Mouse (Mus musculus): Measurements from ENCODE around the gene Fam170b. TPM values are rescaled to one million over a fixed set of nuclear protein-coding genes. Genes with fewer than 3 reads are reported as not detected.

The Fam170b gene
- polyA plus RNA-seq, 1 experiment from 2014 or later = 0.17 TPM

GRCm38 (mm10) chr14:32861656-32862055 is 27.9 kb downstream of the Fam170b start:
- H3K4me3 ChIP-seq (ENCODE audit: low read depth, low read length) = no peak overlapping the region
- no peak overlapping the region for H3K9ac ChIP-seq
- DNase-seq (peak; percentile 56), ATAC-seq (ENCODE audit: insufficient read depth) (peak; percentile 39; the same call in 1 of the 2 replicates)
- WGBS = 39% methylated on average over 2 of the region's 2 CpGs
- H3K36me3 ChIP-seq (ENCODE audit: insufficient read depth) = peaks cover 5% of the 10 kb centered on the region; the same call in 1 of the 2 replicates
- peak overlapping the region; percentile 28 for H3K4me2 ChIP-seq
- H3K4me1 ChIP-seq (ENCODE audit: insufficient read depth) = peaks cover 33% of the 10 kb centered on the region
- no peaks in the 10 kb centered on the region for H3K9me3 ChIP-seq (ENCODE audit: low read depth, low read length)
- no peaks in the 10 kb centered on the region for H3K27me3 ChIP-seq (ENCODE audit: insufficient read depth, low read length)
- H3K27ac ChIP-seq (ENCODE audit: low read depth) = peak overlapping the region; percentile 85
- TF ChIP-seq CTCF (IDR thresholded peaks at IDR 0.05; ENCODE audit: low read depth) = 0 out of 2 replicates have a peak, but pooled peaks have one; percentile 7

- H3K4me2 ChIP-seq = no peak overlapping the region
- H3K36me3 ChIP-seq (ENCODE audit: insufficient read depth) = peaks cover 5% of the 10 kb centered on the region; the same call in 1 of the 2 replicates
- 38% methylated on average over 3 of the region's 3 CpGs for WGBS
- no peaks in the 10 kb centered on the region for H3K27me3 ChIP-seq (ENCODE audit: insufficient read depth, low read length)
- DNase-seq (peak; percentile 49), ATAC-seq (ENCODE audit: insufficient read depth) (no peak)
- TF ChIP-seq CTCF (IDR thresholded peaks at IDR 0.05; ENCODE audit: low read depth) = no peak
- peaks cover 17% of the 10 kb centered on the region for H3K4me1 ChIP-seq (ENCODE audit: insufficient read depth)
- no peak overlapping the region for H3K4me3 ChIP-seq (ENCODE audit: low read depth, low read length)
- peak overlapping the region; percentile 51; the same call in 1 of the 2 replicates for H3K27ac ChIP-seq (ENCODE audit: low read depth)
- H3K9ac ChIP-seq = no peak overlapping the region
- no peaks in the 10 kb centered on the region for H3K9me3 ChIP-seq (ENCODE audit: low read depth, low read length)
Observed at GRCm38 (mm10) chr14:32865331-32865730, 31.6 kb downstream of the Fam170b start.

- no peaks in the 10 kb centered on the region for H3K9me3 ChIP-seq (ENCODE audit: low read depth, low read length)
- no peak overlapping the region for H3K27ac ChIP-seq (ENCODE audit: low read depth)
- TF ChIP-seq CTCF (IDR thresholded peaks at IDR 0.05; ENCODE audit: low read depth) = no peak
- H3K4me3 ChIP-seq (ENCODE audit: low read depth, low read length) = no peak overlapping the region
- DNase-seq (no peak), ATAC-seq (ENCODE audit: insufficient read depth) (no peak)
- H3K27me3 ChIP-seq (ENCODE audit: insufficient read depth, low read length) = no peaks in the 10 kb centered on the region
- no peak overlapping the region for H3K4me2 ChIP-seq
- no peaks in the 10 kb centered on the region for H3K36me3 ChIP-seq (ENCODE audit: insufficient read depth)
- no peak overlapping the region for H3K9ac ChIP-seq
- no peaks in the 10 kb centered on the region; the same call in 1 of the 2 replicates for H3K4me1 ChIP-seq (ENCODE audit: insufficient read depth)
- WGBS = 73% methylated on average over 5 of the region's 5 CpGs
Observed at GRCm38 (mm10) chr14:32871963-32872362, 38.2 kb downstream of the Fam170b start.

- no peak overlapping the region for H3K9ac ChIP-seq
- ATAC-seq (ENCODE audit: insufficient read depth) (no peak), DNase-seq (peak; percentile 21)
- WGBS = 51% methylated on average over 6 of the region's 6 CpGs
- H3K4me1 ChIP-seq (ENCODE audit: insufficient read depth) = peaks cover 3% of the 10 kb centered on the region; the same call in 1 of the 2 replicates
- TF ChIP-seq CTCF (IDR thresholded peaks at IDR 0.05; ENCODE audit: low read depth) = no peak
- no peak overlapping the region for H3K4me3 ChIP-seq (ENCODE audit: low read depth, low read length)
- no peak overlapping the region for H3K27ac ChIP-seq (ENCODE audit: low read depth)
- no peak overlapping the region for H3K4me2 ChIP-seq
- no peaks in the 10 kb centered on the region for H3K36me3 ChIP-seq (ENCODE audit: insufficient read depth)
- H3K27me3 ChIP-seq (ENCODE audit: insufficient read depth, low read length) = no peaks in the 10 kb centered on the region
- H3K9me3 ChIP-seq (ENCODE audit: low read depth, low read length) = no peaks in the 10 kb centered on the region
Observed at GRCm38 (mm10) chr14:32877549-32877948, 43.8 kb downstream of the Fam170b start.

- H3K36me3 ChIP-seq (ENCODE audit: insufficient read depth) = no peaks in the 10 kb centered on the region
- H3K4me1 ChIP-seq (ENCODE audit: insufficient read depth) = peaks cover 3% of the 10 kb centered on the region; the same call in 1 of the 2 replicates
- ATAC-seq (ENCODE audit: insufficient read depth) (no peak), DNase-seq (no peak)
- no peaks in the 10 kb centered on the region for H3K9me3 ChIP-seq (ENCODE audit: low read depth, low read length)
- H3K4me2 ChIP-seq = no peak overlapping the region
- H3K27ac ChIP-seq (ENCODE audit: low read depth) = no peak overlapping the region
- no peaks in the 10 kb centered on the region for H3K27me3 ChIP-seq (ENCODE audit: insufficient read depth, low read length)
- WGBS = 78% methylated on average over 5 of the region's 5 CpGs
- TF ChIP-seq CTCF (IDR thresholded peaks at IDR 0.05; ENCODE audit: low read depth) = no peak
- no peak overlapping the region for H3K4me3 ChIP-seq (ENCODE audit: low read depth, low read length)
- no peak overlapping the region for H3K9ac ChIP-seq
Observed at GRCm38 (mm10) chr14:32880332-32880731, 46.6 kb downstream of the Fam170b start.

GRCm38 (mm10) chr14:32881693-32882092 is 47.9 kb downstream of the Fam170b start:
- H3K9me3 ChIP-seq (ENCODE audit: low read depth, low read length) = no peaks in the 10 kb centered on the region
- ATAC-seq (ENCODE audit: insufficient read depth) (peak; percentile 65; the same call in 1 of the 2 replicates), DNase-seq (peak; percentile 43)
- H3K4me3 ChIP-seq (ENCODE audit: low read depth, low read length) = no peak overlapping the region
- no peaks in the 10 kb centered on the region for H3K36me3 ChIP-seq (ENCODE audit: insufficient read depth)
- no peak overlapping the region for H3K4me2 ChIP-seq
- H3K9ac ChIP-seq = no peak overlapping the region
- TF ChIP-seq CTCF (IDR thresholded peaks at IDR 0.05; ENCODE audit: low read depth) = no peak
- H3K27ac ChIP-seq (ENCODE audit: low read depth) = no peak overlapping the region; the same call in 1 of the 2 replicates
- no peaks in the 10 kb centered on the region for H3K27me3 ChIP-seq (ENCODE audit: insufficient read depth, low read length)
- H3K4me1 ChIP-seq (ENCODE audit: insufficient read depth) = peaks cover 3% of the 10 kb centered on the region; the same call in 1 of the 2 replicates
- WGBS = 39% methylated on average over 1 of the region's 1 CpGs

Other genes with a start within 250 kb of the Fam170b start
- gene Prrxl1, start 234.6 kb upstream of the Fam170b start, polyA plus RNA-seq (2014; fragmentation: Nextera tagmentation; extraction: Ambion mirVana) = 0.20 TPM in 1 of 2 replicates, not detected in the other
- gene 3425401B19Rik, start 148.7 kb upstream of the Fam170b start, polyA plus RNA-seq (2014; fragmentation: Nextera tagmentation; extraction: Ambion mirVana) = 0.18 and 0.22 TPM in 2 replicates
- gene Tmem273, start 48.0 kb upstream of the Fam170b start, polyA plus RNA-seq (2014; fragmentation: Nextera tagmentation; extraction: Ambion mirVana) = 1.1 and 1.4 TPM in 2 replicates
- gene Vstm4, start 22.8 kb downstream of the Fam170b start, polyA plus RNA-seq (2014; fragmentation: Nextera tagmentation; extraction: Ambion mirVana) = 52.5 and 56.2 TPM in 2 replicates
- 0.15 and 0.25 TPM in 2 replicates for gene Lrrc18, start 157.4 kb downstream of the Fam170b start, polyA plus RNA-seq (2014; fragmentation: Nextera tagmentation; extraction: Ambion mirVana)

All from lung, embryonic 14.5 days (tissue).